Mouse (Mus musculus): ENCODE measurements around the gene Mypn. TPM values are rescaled to one million over a fixed set of nuclear protein-coding genes. Genes with fewer than 3 reads are reported as not detected.

Mypn gene
- polyA plus RNA-seq, 1 experiment from 2014 or later = 1.1 TPM

- no peak overlapping the region for H3K4me2 ChIP-seq (ENCODE audit: low read depth, low read length)
- no peak for ATAC-seq (ENCODE audit: low read depth)
- WGBS = 68% methylated on average over 10 of the region's 10 CpGs
- H3K9me3 ChIP-seq (ENCODE audit: control insufficient read depth, low read length) = no peaks in the 10 kb centered on the region
- H3K4me1 ChIP-seq (ENCODE audit: control insufficient read depth, insufficient read depth, low read length) = peaks cover 9% of the 10 kb centered on the region; the same call in 1 of the 2 replicates
- H3K4me3 ChIP-seq (ENCODE audit: low read depth, low read length) = no peak overlapping the region
- H3K36me3 ChIP-seq (ENCODE audit: control insufficient read depth, insufficient read depth, low read length) = no peaks in the 10 kb centered on the region
- no peaks in the 10 kb centered on the region for H3K27me3 ChIP-seq (ENCODE audit: control insufficient read depth, insufficient read depth, low read length)
- no peak overlapping the region for H3K9ac ChIP-seq (replicated peaks; ENCODE audit: low read depth, low read length)
- H3K27ac ChIP-seq (ENCODE audit: low read depth, low read length) = no peak overlapping the region
These were observed 110.9 kb downstream of the Mypn start for GRCm38 (mm10) chr10:63092616-63093550.

GRCm38 (mm10) chr10:63091915-63092314 is 111.8 kb downstream of the Mypn start:
- H3K27me3 ChIP-seq (ENCODE audit: control insufficient read depth, insufficient read depth, low read length) = no peaks in the 10 kb centered on the region
- H3K4me1 ChIP-seq (ENCODE audit: control insufficient read depth, insufficient read depth, low read length) = peaks cover 9% of the 10 kb centered on the region; the same call in 1 of the 2 replicates
- H3K27ac ChIP-seq (ENCODE audit: low read depth, low read length) = no peak overlapping the region
- ATAC-seq (ENCODE audit: low read depth) = no peak
- no peaks in the 10 kb centered on the region for H3K36me3 ChIP-seq (ENCODE audit: control insufficient read depth, insufficient read depth, low read length)
- H3K9me3 ChIP-seq (ENCODE audit: control insufficient read depth, low read length) = no peaks in the 10 kb centered on the region
- no peak overlapping the region for H3K4me2 ChIP-seq (ENCODE audit: low read depth, low read length)
- no peak overlapping the region for H3K4me3 ChIP-seq (ENCODE audit: low read depth, low read length)
- WGBS = 73% methylated on average over 7 of the region's 7 CpGs
- no peak overlapping the region for H3K9ac ChIP-seq (replicated peaks; ENCODE audit: low read depth, low read length)

GRCm38 (mm10) chr10:63089758-63090571 is 113.8 kb downstream of the Mypn start:
- Histone ChIP-seq H3K4me1 (ENCODE audit: control insufficient read depth, insufficient read depth, low read length) (peaks cover 9% of the 10 kb centered on the region; the same call in 1 of the 2 replicates), H3K9ac (replicated peaks; ENCODE audit: low read depth, low read length) (0 out of 2 replicates have a peak overlapping the region, but pooled peaks have one; percentile 16), H3K27ac (ENCODE audit: low read depth, low read length) (no peak overlapping the region), H3K4me2 (ENCODE audit: low read depth, low read length) (peak overlapping the region; percentile 50), H3K4me3 (ENCODE audit: low read depth, low read length) (peak overlapping the region; percentile 23), H3K9me3 (ENCODE audit: control insufficient read depth, low read length) (no peaks in the 10 kb centered on the region), H3K36me3 (ENCODE audit: control insufficient read depth, insufficient read depth, low read length) (no peaks in the 10 kb centered on the region), H3K27me3 (ENCODE audit: control insufficient read depth, insufficient read depth, low read length) (no peaks in the 10 kb centered on the region)
- WGBS = 4% methylated on average over 26 of the region's 26 CpGs
- no peak for ATAC-seq (ENCODE audit: low read depth)

GRCm38 (mm10) chr10:63089103-63089757 is 114.5 kb downstream of the Mypn start:
- Histone ChIP-seq H3K9ac (replicated peaks; ENCODE audit: low read depth, low read length) (0 out of 2 replicates have a peak overlapping the region, but pooled peaks have one; percentile 16), H3K9me3 (ENCODE audit: control insufficient read depth, low read length) (no peaks in the 10 kb centered on the region), H3K4me3 (ENCODE audit: low read depth, low read length) (peak overlapping the region; percentile 23; the same call in 1 of the 2 replicates), H3K27me3 (ENCODE audit: control insufficient read depth, insufficient read depth, low read length) (no peaks in the 10 kb centered on the region), H3K27ac (ENCODE audit: low read depth, low read length) (no peak overlapping the region), H3K4me1 (ENCODE audit: control insufficient read depth, insufficient read depth, low read length) (peaks cover 9% of the 10 kb centered on the region; the same call in 1 of the 2 replicates), H3K36me3 (ENCODE audit: control insufficient read depth, insufficient read depth, low read length) (no peaks in the 10 kb centered on the region), H3K4me2 (ENCODE audit: low read depth, low read length) (peak overlapping the region; percentile 50)
- 29% methylated on average over 8 of the region's 8 CpGs for WGBS
- no peak for ATAC-seq (ENCODE audit: low read depth)

- Histone ChIP-seq H3K27ac (ENCODE audit: low read depth, low read length) (no peak overlapping the region), H3K9ac (replicated peaks; ENCODE audit: low read depth, low read length) (no peak overlapping the region), H3K36me3 (ENCODE audit: control insufficient read depth, insufficient read depth, low read length) (no peaks in the 10 kb centered on the region), H3K4me1 (ENCODE audit: control insufficient read depth, insufficient read depth, low read length) (peaks cover 9% of the 10 kb centered on the region; the same call in 1 of the 2 replicates), H3K4me3 (ENCODE audit: low read depth, low read length) (no peak overlapping the region), H3K4me2 (ENCODE audit: low read depth, low read length) (no peak overlapping the region), H3K27me3 (ENCODE audit: control insufficient read depth, insufficient read depth, low read length) (no peaks in the 10 kb centered on the region), H3K9me3 (ENCODE audit: control insufficient read depth, low read length) (no peaks in the 10 kb centered on the region)
- 81% methylated on average over 10 of the region's 10 CpGs for WGBS
- no peak for ATAC-seq (ENCODE audit: low read depth)
These were observed 117.4 kb downstream of the Mypn start for GRCm38 (mm10) chr10:63086304-63086703.

GRCm38 (mm10) chr10:63065988-63066387 is 137.8 kb downstream of the Mypn start:
- no peaks in the 10 kb centered on the region for H3K27me3 ChIP-seq (ENCODE audit: control insufficient read depth, insufficient read depth, low read length)
- ATAC-seq (ENCODE audit: low read depth) = peak; percentile 90
- WGBS = 5% methylated on average over 5 of the region's 5 CpGs
- H3K4me2 ChIP-seq (ENCODE audit: low read depth, low read length) = no peak overlapping the region
- no peak overlapping the region for H3K9ac ChIP-seq (replicated peaks; ENCODE audit: low read depth, low read length)
- H3K36me3 ChIP-seq (ENCODE audit: control insufficient read depth, insufficient read depth, low read length) = no peaks in the 10 kb centered on the region
- H3K4me3 ChIP-seq (ENCODE audit: low read depth, low read length) = no peak overlapping the region
- no peaks in the 10 kb centered on the region for H3K4me1 ChIP-seq (ENCODE audit: control insufficient read depth, insufficient read depth, low read length)
- H3K9me3 ChIP-seq (ENCODE audit: control insufficient read depth, low read length) = no peaks in the 10 kb centered on the region
- H3K27ac ChIP-seq (ENCODE audit: low read depth, low read length) = no peak overlapping the region

Other genes starting within 250 kb of the Mypn start
- 63.2 and 73.0 TPM in 2 replicates for gene Rufy2, start 223.7 kb downstream of the Mypn start, polyA plus RNA-seq (2014; fragmentation: Nextera tagmentation; extraction: Ambion mirVana)
- gene Hnrnph3, start 179.7 kb downstream of the Mypn start, polyA plus RNA-seq (2014; fragmentation: Nextera tagmentation; extraction: Ambion mirVana) = 95.6 and 112 TPM in 2 replicates
- 0.70 and 0.73 TPM in 2 replicates for gene Pbld2, start 179.6 kb downstream of the Mypn start, polyA plus RNA-seq (2014; fragmentation: Nextera tagmentation; extraction: Ambion mirVana)
- 0.46 and 0.83 TPM in 2 replicates for gene Pbld1, start 143.8 kb downstream of the Mypn start, polyA plus RNA-seq (2014; fragmentation: Nextera tagmentation; extraction: Ambion mirVana)
- gene Atoh7, start 104.3 kb downstream of the Mypn start, polyA plus RNA-seq (2014; fragmentation: Nextera tagmentation; extraction: Ambion mirVana) = 2.6 and 2.8 TPM in 2 replicates
- gene Herc4, start 39.9 kb upstream of the Mypn start, polyA plus RNA-seq (2014; fragmentation: Nextera tagmentation; extraction: Ambion mirVana) = 29.5 and 33.2 TPM in 2 replicates
- gene Sirt1, start 177.8 kb upstream of the Mypn start, polyA plus RNA-seq (2014; fragmentation: Nextera tagmentation; extraction: Ambion mirVana) = 7.3 and 7.6 TPM in 2 replicates
- gene Dnajc12, start 178.5 kb upstream of the Mypn start, polyA plus RNA-seq (2014; fragmentation: Nextera tagmentation; extraction: Ambion mirVana) = 27.2 and 31.9 TPM in 2 replicates
- gene Gm7075, start 217.8 kb upstream of the Mypn start, polyA plus RNA-seq (2014; fragmentation: Nextera tagmentation; extraction: Ambion mirVana) = not detected in 2 replicates
- 10.8 and 16.5 TPM in 2 replicates for gene Ctnna3, start 226.1 kb upstream of the Mypn start, polyA plus RNA-seq (2014; fragmentation: Nextera tagmentation; extraction: Ambion mirVana)